Mouse (Mus musculus): ENCODE data around the gene Trpm2.

Gene Trpm2

GRCm38 (mm10) chr10:77902894-77903715 is 67.3 kb downstream of the Trpm2 start:
- DNase-seq (ENCODE audit: inconsistent ontology term) = peak; percentile 86

GRCm38 (mm10) chr10:77902211-77902893 is 68.0 kb downstream of the Trpm2 start, which contains the start of gene Lrrc3:
TSS of gene Lrrc3 (minus strand) at chr10:77902536.
- peak; percentile 85 for DNase-seq (ENCODE audit: inconsistent ontology term)

GRCm38 (mm10) chr10:77901871-77902210 is 68.5 kb downstream of the Trpm2 start:
- DNase-seq (ENCODE audit: inconsistent ontology term) = no peak

- no peak for DNase-seq (ENCODE audit: inconsistent ontology term)
Observed at GRCm38 (mm10) chr10:77900903-77901818, 69.2 kb downstream of the Trpm2 start.

GRCm38 (mm10) chr10:77900126-77900525 is 70.2 kb downstream of the Trpm2 start:
- DNase-seq (ENCODE audit: inconsistent ontology term) = no peak

GRCm38 (mm10) chr10:77895562-77895961 is 74.8 kb downstream of the Trpm2 start:
- no peak for DNase-seq (ENCODE audit: inconsistent ontology term)

GRCm38 (mm10) chr10:77890987-77891565 is 79.3 kb downstream of the Trpm2 start:
- DNase-seq (ENCODE audit: inconsistent ontology term) = no peak

- DNase-seq (ENCODE audit: inconsistent ontology term) = no peak
Observed at GRCm38 (mm10) chr10:77886007-77886747, 84.2 kb downstream of the Trpm2 start.

- DNase-seq (ENCODE audit: inconsistent ontology term) = no peak
Observed at GRCm38 (mm10) chr10:77882553-77882952, 87.8 kb downstream of the Trpm2 start.

GRCm38 (mm10) chr10:77880305-77880704 is 90.1 kb downstream of the Trpm2 start:
- DNase-seq (ENCODE audit: inconsistent ontology term) = no peak

GRCm38 (mm10) chr10:77878985-77879384 is 91.4 kb downstream of the Trpm2 start:
- DNase-seq (ENCODE audit: inconsistent ontology term) = no peak

GRCm38 (mm10) chr10:77869651-77870050 is 100.7 kb downstream of the Trpm2 start:
- DNase-seq (ENCODE audit: inconsistent ontology term) = no peak

- no peak for DNase-seq (ENCODE audit: inconsistent ontology term)
Observed at GRCm38 (mm10) chr10:77867546-77867945, 102.8 kb downstream of the Trpm2 start.

- DNase-seq (ENCODE audit: inconsistent ontology term) = no peak
Observed at GRCm38 (mm10) chr10:77864762-77865143, 105.6 kb downstream of the Trpm2 start.

- peak; percentile 32 for DNase-seq (ENCODE audit: inconsistent ontology term)
Observed at GRCm38 (mm10) chr10:77864067-77864761, 106.1 kb downstream of the Trpm2 start.

- no peak for DNase-seq (ENCODE audit: inconsistent ontology term)
Observed at GRCm38 (mm10) chr10:77861675-77862074, 108.7 kb downstream of the Trpm2 start, which contains the start of gene Gm3285. TSS of gene Gm3285 (plus strand) at chr10:77861975.

All from Muller cell, postnatal 12 days (primary cell).